Mouse (Mus musculus) monocyte, adult 59 days (primary cell): ENCODE measurements around the gene Olfr171. TPM values are rescaled to one million over a fixed set of nuclear protein-coding genes. Genes with fewer than 3 reads are reported as not detected.

Source experiments
- total RNA-seq, 2 experiments: library from RNA; stranded (reverse); gene quantifications; one replicate each; pipeline ENCODE4 v1.2.4; 2023

Olfr171 gene
- total RNA-seq = not detected

GRCm38 (mm10) chr16:19629816-19630215 lies at the start of gene Olfr171:
TSS of gene Olfr171 (minus strand) at chr16:19629916.

GRCm38 (mm10) chr16:19611782-19612181 lies 17.9 kb downstream of the Olfr171 start, which contains the start of gene Olfr170:
TSS of gene Olfr170 (minus strand) at chr16:19611882.

Other genes starting within 250 kb of the Olfr171 start
- gene Olfr165, start 206.8 kb downstream of the Olfr171 start, total RNA-seq = not detected
- gene Olfr166, start 146.2 kb downstream of the Olfr171 start, total RNA-seq = not detected
- not detected for gene Olfr167, start 107.7 kb downstream of the Olfr171 start, total RNA-seq
- gene Olfr168, start 94.4 kb downstream of the Olfr171 start, total RNA-seq = not detected
- gene Olfr169, start 58.1 kb downstream of the Olfr171 start, total RNA-seq = not detected
- gene Olfr170, start 18.0 kb downstream of the Olfr171 start, total RNA-seq = not detected
- not detected for gene Lamp3, start 76.5 kb upstream of the Olfr171 start, total RNA-seq
- gene B3gnt5, start 130.3 kb upstream of the Olfr171 start, total RNA-seq = 1 to 10 TPM; 3.3 to 3.4 TPM